In the genomic region with DNA sequence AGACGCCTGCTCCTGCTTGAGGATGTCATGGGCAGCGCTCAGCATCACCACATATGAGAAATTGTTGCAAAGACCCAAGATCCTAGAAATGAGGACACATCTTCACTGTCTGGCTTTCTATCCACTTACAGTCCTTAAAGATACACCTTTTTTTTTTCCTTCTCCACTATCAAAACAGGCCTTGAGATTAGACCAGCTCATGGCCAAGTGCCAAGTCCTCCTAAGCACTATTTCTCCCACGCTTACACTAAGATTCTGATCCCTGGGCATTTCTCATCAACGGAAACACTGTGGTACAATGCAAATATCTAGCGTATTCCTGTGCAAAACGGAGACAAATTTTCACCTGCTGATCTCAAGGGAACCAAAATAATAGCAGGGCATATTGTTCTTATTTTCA, we compare ENCODE assay signal across 19 mouse cellular contexts. TPM values are rescaled to one million over a fixed set of nuclear protein-coding genes. Genes with fewer than 3 reads are reported as not detected.
DNase-seq lines count a peak whose midpoint lies in the region; ATAC-seq lines count a peak whose summit lies in the region.
"Had no signal": no experiment of that assay in that cellular context is flagged by ENCODE, and none has a peak within 500 bp of the region (broad histone marks: within the 10 kb centered on the region; RNA-seq: fewer than 3 reads in every experiment).

No protein-coding gene starts in this region.

- no peak overlapping the region for H3K4me3 ChIP-seq in hindbrain, embryonic 13.5 days
- no peak overlapping the region for H3K4me3 ChIP-seq in hindbrain, embryonic 12.5 days
- no peak overlapping the region for H3K4me3 ChIP-seq in intestine, embryonic 15.5 days (replicated peaks)
- H3K4me3 ChIP-seq: erythroblast, embryonic 14.5 days; heart, adult 2 months; liver, embryonic 15.5 days had no signal

- 91% methylated on average over 6 of the region's 6 CpGs for WGBS in hindbrain, embryonic 13.5 days
- 94% methylated on average over 6 of the region's 6 CpGs for WGBS in hindbrain, embryonic 12.5 days
- 83% methylated on average over 6 of the region's 6 CpGs for WGBS in intestine, embryonic 15.5 days

- H3K27ac ChIP-seq in hindbrain, embryonic 13.5 days, result no peak overlapping the region
- H3K27ac ChIP-seq in hindbrain, embryonic 12.5 days, result no peak overlapping the region
- H3K27ac ChIP-seq in intestine, embryonic 15.5 days, result no peak overlapping the region
- H3K27ac ChIP-seq: heart, adult 2 months; liver, embryonic 15.5 days had no signal

- H3K36me3 ChIP-seq in hindbrain, embryonic 13.5 days, result peaks cover 29% of the 10 kb centered on the region
- peaks cover 18% of the 10 kb centered on the region for H3K36me3 ChIP-seq in hindbrain, embryonic 12.5 days
- H3K36me3 ChIP-seq in intestine, embryonic 15.5 days, result no peaks in the 10 kb centered on the region

- H3K4me2 ChIP-seq in hindbrain, embryonic 13.5 days, result 0 out of 2 replicates have a peak overlapping the region, but pooled peaks have one; percentile 18
- no peak overlapping the region for H3K4me2 ChIP-seq in hindbrain, embryonic 12.5 days (replicated peaks)
- H3K4me2 ChIP-seq in intestine, embryonic 15.5 days (replicated peaks), result peak overlapping the region; percentile 80; the same call in 1 of the 2 replicates

- DNase-seq in retina, postnatal 1 day, result peak; percentile 32
- no peak for DNase-seq in retina, embryonic 14.5 days (ENCODE audit: low spot score)
- DNase-seq in testis, postnatal 10 days (ENCODE audit: low spot score), result peak; percentile 72
- no peak for DNase-seq in right cerebral cortex, postnatal 4 days
- DNase-seq in ovary, adult 18-20 months (ENCODE audit: low spot score), result no peak
- DNase-seq: cerebellum, postnatal 10 days; gastrocnemius, postnatal 10 days; heart, adult 2 months; layer of hippocampus, postnatal 36 days; lung, postnatal 10 days; thymus, postnatal 4 days had no signal

- ATAC-seq in hindbrain, embryonic 13.5 days (ENCODE audit: low FRiP score), result no peak
- no peak for ATAC-seq in hindbrain, embryonic 12.5 days (ENCODE audit: low FRiP score)
- ATAC-seq in intestine, embryonic 15.5 days, result no peak

- peaks cover 20% of the 10 kb centered on the region for H3K4me1 ChIP-seq in hindbrain, embryonic 13.5 days (replicated peaks)
- H3K4me1 ChIP-seq in hindbrain, embryonic 12.5 days, result peaks cover 6% of the 10 kb centered on the region
- H3K4me1 ChIP-seq in intestine, embryonic 15.5 days (replicated peaks), result no peaks in the 10 kb centered on the region; the same call in 1 of the 2 replicates

- H3K9ac ChIP-seq in hindbrain, embryonic 13.5 days, result peak overlapping the region; percentile 43; the same call in 1 of the 2 replicates
- H3K9ac ChIP-seq in hindbrain, embryonic 12.5 days, result no peak overlapping the region
- no peak overlapping the region for H3K9ac ChIP-seq in intestine, embryonic 15.5 days
- H3K9ac ChIP-seq: liver, embryonic 15.5 days had no signal

- H3K9me3 ChIP-seq in hindbrain, embryonic 13.5 days, result no peaks in the 10 kb centered on the region
- H3K9me3 ChIP-seq in hindbrain, embryonic 12.5 days (replicated peaks), result no peaks in the 10 kb centered on the region
- H3K9me3 ChIP-seq in intestine, embryonic 15.5 days, result no peaks in the 10 kb centered on the region
- H3K9me3 ChIP-seq: liver, embryonic 15.5 days had no signal

- H3K27me3 ChIP-seq in hindbrain, embryonic 13.5 days, result peaks cover 20% of the 10 kb centered on the region
- H3K27me3 ChIP-seq in hindbrain, embryonic 12.5 days, result peaks cover 19% of the 10 kb centered on the region
- no peaks in the 10 kb centered on the region for H3K27me3 ChIP-seq in intestine, embryonic 15.5 days (replicated peaks)

RNA-seq across cellular contexts. Expression of gene Apobr, which starts 3.1 kb away (rescaled TPM):
- 0.66 and 0.68 TPM in 2 replicates for polyA plus RNA-seq in hindbrain, embryonic 13.5 days (2015; fragmentation: Nextera tagmentation; extraction: Ambion mirVana)
- 0.39 and 0.43 TPM in 2 replicates for polyA plus RNA-seq in hindbrain, embryonic 12.5 days (2016; fragmentation: Nextera tagmentation; extraction: Ambion mirVana)
- 0.75 and 1.8 TPM in 2 replicates for polyA plus RNA-seq in intestine, embryonic 15.5 days (2015; fragmentation: Nextera tagmentation; extraction: Ambion mirVana)

RNA-seq across cellular contexts. Expression of gene Cln3, which starts 4.0 kb away (rescaled TPM):
- 31.1 and 35.2 TPM in 2 replicates for polyA plus RNA-seq in hindbrain, embryonic 13.5 days (2015; fragmentation: Nextera tagmentation; extraction: Ambion mirVana)
- 31.7 and 33.7 TPM in 2 replicates for polyA plus RNA-seq in hindbrain, embryonic 12.5 days (2016; fragmentation: Nextera tagmentation; extraction: Ambion mirVana)
- 34.4 and 34.9 TPM in 2 replicates for polyA plus RNA-seq in intestine, embryonic 15.5 days (2015; fragmentation: Nextera tagmentation; extraction: Ambion mirVana)

RNA-seq across cellular contexts. Expression of gene Il27, which starts 13.1 kb away (rescaled TPM):
- polyA plus RNA-seq in hindbrain, embryonic 13.5 days (2015; fragmentation: Nextera tagmentation; extraction: Ambion mirVana), result not detected in 2 replicates
- not detected in 2 replicates for polyA plus RNA-seq in hindbrain, embryonic 12.5 days (2016; fragmentation: Nextera tagmentation; extraction: Ambion mirVana)
- polyA plus RNA-seq in intestine, embryonic 15.5 days (2015; fragmentation: Nextera tagmentation; extraction: Ambion mirVana), result not detected in 2 replicates
- polyA plus RNA-seq: C2C12; erythroblast, embryonic 14.5 days; heart, adult 2 months; heart, embryonic 16.5 days; kidney, embryonic 14.5 days had no signal

RNA-seq across cellular contexts. Expression of gene Eif3c, which starts 15.4 kb away (rescaled TPM):
- 205 and 210 TPM in 2 replicates for polyA plus RNA-seq in hindbrain, embryonic 13.5 days (2015; fragmentation: Nextera tagmentation; extraction: Ambion mirVana)
- 201 and 206 TPM in 2 replicates for polyA plus RNA-seq in hindbrain, embryonic 12.5 days (2016; fragmentation: Nextera tagmentation; extraction: Ambion mirVana)
- polyA plus RNA-seq in intestine, embryonic 15.5 days (2015; fragmentation: Nextera tagmentation; extraction: Ambion mirVana), result 190 and 217 TPM in 2 replicates

RNA-seq across cellular contexts. Expression of gene Nupr1, which starts 49.0 kb away (rescaled TPM):
- 8.8 and 9.8 TPM in 2 replicates for polyA plus RNA-seq in hindbrain, embryonic 13.5 days (2015; fragmentation: Nextera tagmentation; extraction: Ambion mirVana)
- 2.8 and 3.8 TPM in 2 replicates for polyA plus RNA-seq in hindbrain, embryonic 12.5 days (2016; fragmentation: Nextera tagmentation; extraction: Ambion mirVana)
- 53.4 and 111 TPM in 2 replicates for polyA plus RNA-seq in intestine, embryonic 15.5 days (2015; fragmentation: Nextera tagmentation; extraction: Ambion mirVana)

Comparison
In these comparisons a context has a peak if more than half of its experiments do, and no peak if none do; other contexts are left out.
1. DNase-seq: peak in retina, postnatal 1 day (single experiment) and testis, postnatal 10 days (single experiment); none in retina, embryonic 14.5 days (single experiment), right cerebral cortex, postnatal 4 days (single experiment) and ovary, adult 18-20 months (single experiment).